Mouse (Mus musculus): ENCODE measurements around the gene Gpn3. TPM values are rescaled to one million over a fixed set of nuclear protein-coding genes. Genes with fewer than 3 reads are reported as not detected.

Gpn3 gene
- polyA plus RNA-seq, 1 experiment = 28.4 TPM

DNA sequence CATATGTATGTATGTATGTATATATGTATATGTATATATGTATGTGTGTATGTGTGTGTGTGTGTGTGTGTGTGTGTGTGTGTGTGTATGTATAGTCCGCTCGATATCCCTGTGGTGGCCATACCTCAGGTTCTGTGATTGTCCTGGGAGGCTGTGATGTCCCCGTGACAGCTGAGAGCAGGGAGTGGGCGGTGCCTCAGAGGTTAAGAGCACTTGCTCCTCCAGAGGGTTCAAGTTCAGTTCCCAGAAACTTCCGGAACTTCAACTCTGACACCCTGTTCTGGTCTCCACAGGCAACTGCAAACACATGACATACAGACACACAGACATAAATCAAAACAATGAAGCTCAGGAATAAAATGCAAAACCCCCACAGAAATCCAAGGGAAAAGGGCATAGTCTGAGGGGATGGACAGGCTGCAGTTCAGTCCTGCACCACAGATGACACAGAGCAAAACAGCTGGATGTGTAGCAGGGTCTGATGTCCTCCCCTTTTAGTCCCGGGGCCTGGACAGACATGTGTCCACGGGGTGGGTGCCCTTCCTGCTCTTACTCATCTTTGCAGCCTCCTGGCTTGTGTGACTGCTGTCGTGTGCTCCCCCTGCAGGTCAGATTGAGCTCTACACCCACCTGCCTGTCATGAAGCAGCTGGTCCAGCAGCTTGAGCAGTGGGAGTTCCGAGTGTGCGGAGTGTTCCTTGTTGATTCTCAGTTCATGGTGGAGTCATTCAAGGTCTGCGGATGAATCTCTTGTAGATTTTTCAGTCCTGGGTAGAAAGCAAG lies 7.9 kb downstream of the Gpn3 start:
- no peak overlapping the region for H3K27ac ChIP-seq (ENCODE audit: insufficient read depth, low read length)
- no peak overlapping the region for H3K4me3 ChIP-seq (ENCODE audit: insufficient read depth, low read length)
- TF ChIP-seq CTCF (IDR thresholded peaks at IDR 0.05; ENCODE audit: extremely low read depth, insufficient read depth, low read length) (peak; percentile 93), POLR2A (IDR thresholded peaks at IDR 0.05; ENCODE audit: extremely low read depth, insufficient read depth, low read length) (no peak)
- H3K4me1 ChIP-seq (ENCODE audit: control insufficient read depth, insufficient read depth, low read length) = no peaks in the 10 kb centered on the region

DNA sequence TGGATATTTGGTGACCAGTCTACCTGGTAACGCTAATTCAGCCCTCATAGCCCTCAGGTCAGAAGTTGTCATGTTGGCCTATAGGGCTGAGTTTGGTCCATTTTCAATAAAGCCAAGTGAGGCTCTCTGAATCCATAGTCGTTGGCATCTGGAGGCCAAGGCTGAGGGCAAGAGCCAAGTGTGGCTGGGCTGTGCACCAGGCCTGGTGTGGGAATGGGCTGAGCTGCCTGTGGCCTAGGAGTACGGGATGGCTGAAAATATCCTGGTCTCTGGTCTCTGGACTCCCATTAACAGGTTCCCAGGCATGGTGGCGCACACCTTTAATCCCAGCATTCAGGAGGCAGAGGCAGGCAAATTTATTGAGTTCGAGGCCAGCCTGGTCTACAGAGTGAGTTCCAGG lies 18.3 kb downstream of the Gpn3 start:
- peaks cover 1% of the 10 kb centered on the region; the same call in 1 of the 2 replicates for H3K4me1 ChIP-seq (ENCODE audit: control insufficient read depth, insufficient read depth, low read length)
- TF ChIP-seq CTCF (IDR thresholded peaks at IDR 0.05; ENCODE audit: extremely low read depth, insufficient read depth, low read length) = no peak
- no peak for TF ChIP-seq POLR2A (IDR thresholded peaks at IDR 0.05; ENCODE audit: extremely low read depth, insufficient read depth, low read length)
- no peak overlapping the region for H3K4me3 ChIP-seq (ENCODE audit: insufficient read depth, low read length)
- no peak overlapping the region for H3K27ac ChIP-seq (ENCODE audit: insufficient read depth, low read length)

DNA sequence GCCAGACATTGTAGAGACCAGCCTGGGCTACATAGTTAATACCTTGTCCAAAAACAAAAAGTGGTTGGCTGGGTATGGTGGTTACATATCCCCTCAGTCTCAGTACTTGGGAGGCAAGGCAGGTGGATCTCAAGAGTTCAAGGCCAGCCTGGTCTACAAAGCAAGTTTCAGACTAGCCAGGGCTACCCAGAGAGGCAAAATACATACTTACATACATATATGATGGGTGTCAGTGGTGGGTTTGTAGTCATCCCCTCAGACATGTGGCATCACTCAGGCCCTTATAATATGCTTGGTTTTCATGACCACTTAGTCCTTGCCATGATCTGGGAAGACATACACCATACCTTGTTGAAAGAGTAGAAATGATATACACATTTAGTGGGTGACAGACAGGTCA lies 19.0 kb downstream of the Gpn3 start:
- H3K4me1 ChIP-seq (ENCODE audit: control insufficient read depth, insufficient read depth, low read length) = peaks cover 4% of the 10 kb centered on the region; the same call in 1 of the 2 replicates
- TF ChIP-seq CTCF (IDR thresholded peaks at IDR 0.05; ENCODE audit: extremely low read depth, insufficient read depth, low read length) (no peak), POLR2A (IDR thresholded peaks at IDR 0.05; ENCODE audit: extremely low read depth, insufficient read depth, low read length) (no peak)
- H3K4me3 ChIP-seq (ENCODE audit: insufficient read depth, low read length) = no peak overlapping the region
- no peak overlapping the region for H3K27ac ChIP-seq (ENCODE audit: insufficient read depth, low read length)

DNA sequence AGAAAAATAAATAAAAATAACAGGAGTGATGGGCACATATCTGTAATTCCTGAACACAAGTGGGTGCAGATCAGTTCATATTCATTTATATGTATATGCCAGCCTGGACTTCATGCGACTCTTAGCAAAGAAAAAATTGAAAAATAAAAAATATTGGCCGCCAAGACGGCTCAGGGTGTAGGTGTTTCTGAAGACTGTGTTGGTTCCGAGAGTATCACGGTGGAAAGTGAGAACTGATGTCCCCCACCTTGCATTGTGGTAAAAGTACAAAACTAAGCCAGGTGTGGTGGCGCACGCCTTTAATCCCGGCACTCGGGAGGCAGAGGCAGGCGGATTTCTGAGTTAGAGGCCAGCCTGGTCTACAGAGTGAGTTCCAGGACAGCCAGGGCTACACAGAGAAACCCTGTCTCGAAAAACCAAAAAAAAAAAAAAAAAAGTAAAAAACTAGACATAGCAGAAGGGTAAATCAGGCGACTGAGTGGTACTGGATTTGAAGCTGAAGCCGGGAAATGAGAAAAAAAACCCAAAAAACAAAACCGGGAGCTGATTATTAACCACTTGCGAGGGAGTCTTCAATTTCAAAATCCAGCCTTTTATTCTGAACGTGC lies 19.6 kb downstream of the Gpn3 start:
- TF ChIP-seq POLR2A (IDR thresholded peaks at IDR 0.05; ENCODE audit: extremely low read depth, insufficient read depth, low read length) = no peak
- TF ChIP-seq CTCF (IDR thresholded peaks at IDR 0.05; ENCODE audit: extremely low read depth, insufficient read depth, low read length) = no peak
- Histone ChIP-seq H3K4me3 (ENCODE audit: insufficient read depth, low read length) (peak overlapping the region; percentile 89), H3K27ac (ENCODE audit: insufficient read depth, low read length) (no peak overlapping the region), H3K4me1 (ENCODE audit: control insufficient read depth, insufficient read depth, low read length) (peaks cover 4% of the 10 kb centered on the region; the same call in 1 of the 2 replicates)

DNA sequence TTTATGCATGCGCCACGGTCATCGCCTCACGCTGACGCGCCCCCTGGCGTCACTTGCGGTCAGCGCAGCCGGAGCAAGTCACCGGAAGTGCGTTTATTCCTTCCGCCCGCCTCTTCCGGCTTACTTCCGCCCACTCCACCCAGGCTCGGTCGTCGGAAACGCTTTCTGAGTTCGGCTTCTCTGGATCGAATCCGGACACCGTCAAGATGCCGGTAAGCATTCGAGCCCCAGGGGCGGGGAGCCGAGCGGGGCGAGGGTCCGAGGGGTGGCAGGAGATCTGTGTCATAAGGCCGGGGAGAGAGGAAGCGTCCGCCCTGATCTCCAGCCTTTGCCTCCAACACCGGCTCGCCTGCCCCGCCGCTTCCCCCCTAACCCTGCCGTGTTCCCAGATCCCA lies 20.1 kb downstream of the Gpn3 start, which contains the start of gene Arpc3:
Gene Arpc3 (plus strand): TSS at position 93 of the 395 bp plus-strand sequence.
- Histone ChIP-seq H3K4me1 (ENCODE audit: control insufficient read depth, insufficient read depth, low read length) (peaks cover 4% of the 10 kb centered on the region; the same call in 1 of the 2 replicates), H3K27ac (ENCODE audit: insufficient read depth, low read length) (0 out of 2 replicates have a peak within 1 kb of the TSS, but pooled peaks have one; percentile 2), H3K4me3 (ENCODE audit: insufficient read depth, low read length) (peak within 1 kb of the TSS; percentile 89)
- TF ChIP-seq CTCF (IDR thresholded peaks at IDR 0.05; ENCODE audit: extremely low read depth, insufficient read depth, low read length) = peak; percentile 84
- peak; percentile 92 for TF ChIP-seq POLR2A (IDR thresholded peaks at IDR 0.05; ENCODE audit: extremely low read depth, insufficient read depth, low read length)

DNA sequence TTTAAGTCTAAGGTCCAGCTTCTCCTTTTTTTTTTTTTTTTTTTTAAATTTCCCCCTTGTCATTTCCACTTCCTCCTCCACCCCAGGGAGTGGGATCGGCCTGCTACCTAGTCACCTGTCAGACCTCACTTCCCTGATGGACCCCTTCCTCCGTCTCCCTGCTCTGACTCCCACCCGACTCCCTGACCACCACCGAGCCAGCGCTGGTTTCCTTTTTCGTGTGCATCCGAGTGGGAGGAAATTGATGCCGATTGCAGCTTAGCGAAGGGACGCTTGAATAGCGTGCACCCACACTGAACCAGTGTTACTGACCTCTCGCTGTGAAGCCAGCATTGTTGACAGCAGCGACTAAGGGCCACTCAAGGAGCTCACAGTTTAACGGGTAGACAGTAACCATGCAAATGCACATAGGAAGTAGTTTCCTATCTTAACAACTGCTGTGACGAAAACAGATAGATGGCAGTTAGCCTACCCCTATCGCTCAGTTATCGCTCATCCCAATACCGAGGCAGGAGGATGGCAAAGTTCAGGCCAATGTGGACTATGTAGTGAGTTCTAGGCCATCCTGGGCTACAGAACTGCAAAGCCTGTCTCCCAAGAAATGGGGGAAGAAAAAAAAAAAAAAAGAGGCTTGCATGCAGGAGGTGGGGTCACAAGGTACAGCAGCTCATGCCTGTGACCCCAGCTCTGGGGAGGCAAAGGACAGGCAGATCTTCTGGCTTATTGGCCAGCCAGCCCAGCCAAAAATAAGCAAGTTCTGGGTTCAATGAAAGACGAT lies 20.7 kb downstream of the Gpn3 start:
- 0 out of 2 replicates have a peak overlapping the region, but pooled peaks have one; percentile 2 for H3K27ac ChIP-seq (ENCODE audit: insufficient read depth, low read length)

DNA sequence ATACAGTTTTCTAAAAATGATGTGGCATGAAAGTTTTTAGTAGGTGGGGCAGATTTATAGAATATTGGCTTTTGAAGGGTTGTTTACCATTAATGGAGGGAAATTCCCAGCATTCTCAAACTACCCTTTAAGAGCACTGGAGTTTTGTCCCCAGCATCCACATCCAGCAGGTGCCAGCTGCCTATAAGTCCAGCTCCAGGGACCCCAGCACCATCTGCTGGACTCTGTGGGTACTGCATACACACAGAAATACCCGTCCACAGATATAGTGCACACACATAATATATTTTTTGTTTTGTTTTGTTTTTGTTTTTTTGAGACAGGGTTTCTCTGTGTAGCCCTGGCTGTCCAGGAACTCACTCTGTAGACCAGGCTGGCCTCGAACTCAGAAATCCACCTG lies 22.2 kb downstream of the Gpn3 start:
- no peak for TF ChIP-seq POLR2A (IDR thresholded peaks at IDR 0.05; ENCODE audit: extremely low read depth, insufficient read depth, low read length)
- TF ChIP-seq CTCF (IDR thresholded peaks at IDR 0.05; ENCODE audit: extremely low read depth, insufficient read depth, low read length) = peak; percentile 70
- no peak overlapping the region for H3K27ac ChIP-seq (ENCODE audit: insufficient read depth, low read length)
- no peak overlapping the region; the same call in 1 of the 2 replicates for H3K4me3 ChIP-seq (ENCODE audit: insufficient read depth, low read length)
- peaks cover 5% of the 10 kb centered on the region; the same call in 1 of the 2 replicates for H3K4me1 ChIP-seq (ENCODE audit: control insufficient read depth, insufficient read depth, low read length)

More for the DNA sequence above, 20.7 kb downstream of the Gpn3 start:
- Histone ChIP-seq H3K4me3 (ENCODE audit: insufficient read depth, low read length) (peak overlapping the region; percentile 89), H3K4me1 (ENCODE audit: control insufficient read depth, insufficient read depth, low read length) (peaks cover 4% of the 10 kb centered on the region; the same call in 1 of the 2 replicates)
- no peak for TF ChIP-seq CTCF (IDR thresholded peaks at IDR 0.05; ENCODE audit: extremely low read depth, insufficient read depth, low read length)

DNA sequence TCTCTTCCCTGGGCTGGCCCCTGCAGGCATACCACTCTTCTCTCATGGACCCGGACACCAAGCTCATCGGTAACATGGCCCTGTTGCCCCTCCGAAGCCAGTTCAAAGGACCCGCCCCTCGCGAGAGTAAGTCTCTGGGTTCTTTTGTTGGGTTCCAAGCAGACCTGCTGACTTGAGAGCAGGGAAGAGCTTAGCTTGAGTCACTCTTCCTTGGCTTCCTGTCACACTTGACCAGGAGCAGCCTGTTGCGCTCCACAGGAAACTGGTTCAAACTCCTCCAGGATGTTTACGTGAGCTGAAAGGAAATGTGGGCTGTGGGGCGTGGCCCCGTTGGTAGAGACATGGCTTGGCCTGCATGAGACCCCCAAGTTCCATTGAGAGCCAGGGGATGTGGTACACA lies 25.1 kb downstream of the Gpn3 start:
- peaks cover 12% of the 10 kb centered on the region; the same call in 1 of the 2 replicates for H3K4me1 ChIP-seq (ENCODE audit: control insufficient read depth, insufficient read depth, low read length)
- H3K4me3 ChIP-seq (ENCODE audit: insufficient read depth, low read length) = no peak overlapping the region
- no peak for TF ChIP-seq POLR2A (IDR thresholded peaks at IDR 0.05; ENCODE audit: extremely low read depth, insufficient read depth, low read length)
- TF ChIP-seq CTCF (IDR thresholded peaks at IDR 0.05; ENCODE audit: extremely low read depth, insufficient read depth, low read length) = no peak
- H3K27ac ChIP-seq (ENCODE audit: insufficient read depth, low read length) = no peak overlapping the region

DNA sequence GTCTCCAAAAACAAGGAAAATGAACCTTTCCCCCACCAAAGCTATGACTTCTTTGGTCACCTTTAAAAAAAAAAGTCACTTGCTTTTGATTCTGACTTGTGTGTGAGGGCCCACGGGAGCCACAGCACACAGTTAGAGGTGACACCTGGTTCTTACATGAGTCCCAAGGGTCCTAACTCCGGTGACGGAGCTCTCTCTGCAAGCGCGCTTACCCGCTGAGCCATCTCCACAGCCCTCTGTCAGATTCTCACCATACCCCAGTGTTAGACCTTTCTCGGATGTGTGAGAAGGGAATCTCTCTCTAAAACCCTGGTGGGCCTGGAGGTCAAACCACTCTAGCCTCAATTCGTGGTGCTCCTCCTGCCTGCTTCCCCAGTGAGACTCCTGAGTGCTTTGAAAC lies 25.8 kb downstream of the Gpn3 start:
- TF ChIP-seq CTCF (IDR thresholded peaks at IDR 0.05; ENCODE audit: extremely low read depth, insufficient read depth, low read length) (no peak), POLR2A (IDR thresholded peaks at IDR 0.05; ENCODE audit: extremely low read depth, insufficient read depth, low read length) (no peak)
- Histone ChIP-seq H3K27ac (ENCODE audit: insufficient read depth, low read length) (no peak overlapping the region), H3K4me3 (ENCODE audit: insufficient read depth, low read length) (no peak overlapping the region), H3K4me1 (ENCODE audit: control insufficient read depth, insufficient read depth, low read length) (peaks cover 13% of the 10 kb centered on the region; the same call in 1 of the 2 replicates)

Measured in cortical plate, adult 2 months (tissue).